Mouse (Mus musculus) ES-CJ7 (cell line): ENCODE data around the gene Ube2j2.
A peak's percentile ranks its signal among the peaks of the same experiment; 100 is the strongest.

Source experiments
- DNase-seq: peaks from one replicate; pipeline ENCODE4 v3.0.0; 2011; ENCODE audit warnings: low read depth, low spot score

The Ube2j2 gene

DNA sequence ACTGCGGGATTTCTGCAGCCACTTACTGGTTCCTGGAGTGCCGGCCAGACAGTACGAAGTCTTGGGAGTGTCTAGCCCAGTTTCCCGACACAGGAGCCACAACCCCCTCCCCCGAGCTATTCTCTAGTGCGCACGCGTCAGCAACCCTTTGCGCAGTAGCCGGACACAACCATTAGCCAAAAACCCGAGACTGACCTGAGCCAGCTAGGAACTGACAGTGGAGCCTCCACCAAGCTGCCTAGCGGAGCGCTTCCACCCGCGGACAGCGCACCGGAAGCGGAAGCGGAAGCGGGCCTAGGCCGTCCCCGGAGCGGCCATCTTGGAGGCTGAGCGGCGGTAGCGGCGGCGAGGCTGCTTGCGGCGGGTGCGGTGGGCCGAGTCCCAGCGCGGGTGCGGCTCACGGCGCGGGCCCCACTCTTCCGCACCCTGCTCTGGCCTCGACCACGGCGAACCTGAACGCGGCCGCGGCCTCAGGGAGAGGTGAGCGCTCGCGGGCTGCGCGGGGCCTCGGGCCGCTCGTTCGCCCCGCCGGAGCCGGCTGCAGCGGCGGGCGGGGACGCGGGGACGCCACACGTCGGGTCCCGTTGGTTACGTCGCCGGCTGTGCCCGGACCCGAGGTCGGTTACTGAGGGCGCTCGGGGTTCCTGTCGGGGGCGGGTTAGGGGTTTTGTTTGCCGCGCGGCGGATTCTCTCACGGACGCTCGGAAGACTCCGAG, at the start of gene Ube2j2:
Gene Ube2j2, plus strand, starts transcription at position 298 of the 716 bp plus-strand sequence.
- peak; percentile 98 for DNase-seq

DNA sequence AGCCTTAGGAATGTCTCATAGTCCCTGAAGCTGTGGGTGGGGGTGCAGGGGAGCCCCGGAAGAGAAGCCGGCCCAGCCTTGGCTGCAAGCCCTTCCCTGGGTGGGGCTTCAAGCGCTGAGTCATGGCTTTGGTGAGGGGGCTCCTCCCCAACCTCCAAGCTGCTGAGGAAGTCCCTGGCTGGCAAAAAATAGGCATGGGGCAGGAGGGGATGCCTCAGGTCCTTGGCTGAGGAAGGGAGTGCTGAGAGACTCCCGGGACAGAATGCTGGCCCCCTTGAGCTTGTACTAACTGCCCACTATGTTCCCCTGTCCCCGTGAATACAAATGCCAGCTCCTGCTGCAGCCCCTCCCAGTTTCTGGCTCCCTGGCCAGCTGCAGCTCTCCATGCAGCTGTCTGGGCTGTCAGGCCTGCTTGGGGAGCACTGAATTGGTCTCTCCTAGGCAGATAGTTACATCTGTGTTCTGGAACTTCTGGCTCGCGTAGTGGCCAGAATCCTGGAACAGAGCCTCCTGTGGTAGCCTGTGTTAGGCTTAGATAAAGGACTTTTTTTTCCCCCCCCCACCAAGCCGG, 49.2 kb upstream of the Ube2j2 start:
- DNase-seq: peak; percentile 38

DNA sequence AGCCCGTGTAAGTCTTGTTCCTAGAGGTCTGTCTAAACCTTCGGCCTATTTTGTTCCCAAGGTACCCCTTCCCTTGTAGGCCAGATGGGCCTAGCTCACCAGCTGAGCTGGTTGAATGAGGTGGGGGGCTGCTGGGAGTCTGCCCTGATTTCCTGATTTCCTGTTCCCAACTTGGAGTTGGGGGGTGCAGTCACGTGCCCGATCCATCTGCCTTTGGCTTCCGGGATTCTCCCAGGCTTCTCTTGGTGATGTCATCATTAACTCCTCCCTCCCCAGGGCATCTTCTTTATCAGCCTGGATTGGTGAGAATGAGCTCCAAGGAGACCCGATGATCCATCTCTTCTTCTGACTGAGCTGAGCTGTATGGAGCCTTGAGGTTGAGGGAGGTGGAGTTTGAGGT, 48.4 kb upstream of the Ube2j2 start:
- DNase-seq: peak; percentile 61

DNA sequence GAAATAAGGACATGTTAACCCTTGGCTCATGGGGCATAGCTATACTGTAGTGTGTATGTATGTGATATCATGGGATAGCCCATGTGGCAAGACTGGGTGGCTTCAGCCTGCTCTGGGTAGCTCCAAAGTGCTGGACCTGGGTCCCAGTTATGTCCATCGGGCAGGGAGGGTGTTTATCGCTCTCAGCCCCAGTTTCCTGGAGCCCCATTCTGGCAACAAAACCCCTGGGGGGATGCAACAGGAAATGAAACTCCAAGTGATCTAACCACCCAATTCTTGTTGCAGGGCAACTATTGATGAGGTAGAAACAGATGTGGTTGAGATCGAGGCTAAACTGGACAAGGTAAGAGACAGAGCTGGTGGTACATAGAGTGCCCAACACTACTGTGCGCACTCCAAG, 47.8 kb upstream of the Ube2j2 start:
- no peak for DNase-seq

DNA sequence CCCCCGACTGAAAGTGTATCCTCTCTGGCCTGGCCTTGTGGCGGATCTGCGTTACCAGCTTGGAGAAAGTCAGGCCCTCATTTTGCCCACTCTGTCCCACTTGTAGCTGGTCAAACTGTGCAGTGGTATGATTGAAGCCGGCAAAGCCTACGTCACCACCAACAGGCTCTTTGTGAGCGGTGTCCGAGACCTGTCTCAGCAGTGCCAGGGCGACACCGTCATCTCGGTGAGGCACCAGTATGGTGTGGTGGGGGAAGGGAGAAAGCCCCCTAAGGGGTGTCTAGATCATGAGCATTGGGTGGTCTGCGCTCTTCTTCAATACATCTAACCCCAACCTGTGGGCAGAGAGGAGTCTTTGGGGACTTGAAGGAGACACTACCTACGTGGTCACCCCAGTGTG, 47.2 kb upstream of the Ube2j2 start:
- DNase-seq: no peak

DNA sequence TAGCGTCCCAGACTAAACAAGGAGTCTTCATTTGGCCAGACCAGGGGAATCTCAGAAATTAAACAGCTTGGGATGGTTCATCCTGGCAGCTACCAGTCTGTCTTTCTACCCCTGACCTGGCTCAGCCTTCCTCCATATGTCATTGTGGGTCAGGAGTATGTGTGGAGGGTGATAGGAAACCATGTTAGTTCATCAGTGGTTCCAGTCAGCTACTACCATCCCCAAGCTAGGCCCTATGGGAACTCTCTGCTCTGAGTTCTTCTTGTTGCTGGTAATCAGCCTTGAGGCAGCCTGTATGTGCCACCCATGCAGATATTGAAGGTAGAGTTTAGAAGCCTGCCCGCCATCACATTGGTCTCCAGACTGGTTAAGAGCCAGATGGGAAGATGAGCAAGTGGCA, 45.3 kb upstream of the Ube2j2 start:
- no peak for DNase-seq

DNA sequence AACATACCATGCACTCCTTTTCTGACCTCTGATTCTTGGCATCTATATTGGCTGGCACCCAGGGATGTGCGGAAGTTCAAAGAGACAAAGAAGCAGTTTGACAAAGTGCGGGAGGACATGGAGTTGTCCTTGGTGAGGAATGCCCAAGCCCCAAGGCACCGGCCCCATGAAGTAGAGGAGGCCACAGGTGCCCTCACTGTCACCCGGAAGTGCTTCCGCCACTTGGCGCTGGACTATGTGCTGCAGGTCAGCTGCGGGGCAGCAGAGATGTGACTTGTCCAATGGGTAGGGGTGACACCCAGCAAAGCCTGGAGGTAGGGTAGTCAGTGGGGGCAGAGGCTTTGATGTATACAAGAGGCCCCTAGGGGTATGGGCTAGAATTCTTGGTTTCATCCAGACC, 44.3 kb upstream of the Ube2j2 start:
- no peak for DNase-seq

DNA sequence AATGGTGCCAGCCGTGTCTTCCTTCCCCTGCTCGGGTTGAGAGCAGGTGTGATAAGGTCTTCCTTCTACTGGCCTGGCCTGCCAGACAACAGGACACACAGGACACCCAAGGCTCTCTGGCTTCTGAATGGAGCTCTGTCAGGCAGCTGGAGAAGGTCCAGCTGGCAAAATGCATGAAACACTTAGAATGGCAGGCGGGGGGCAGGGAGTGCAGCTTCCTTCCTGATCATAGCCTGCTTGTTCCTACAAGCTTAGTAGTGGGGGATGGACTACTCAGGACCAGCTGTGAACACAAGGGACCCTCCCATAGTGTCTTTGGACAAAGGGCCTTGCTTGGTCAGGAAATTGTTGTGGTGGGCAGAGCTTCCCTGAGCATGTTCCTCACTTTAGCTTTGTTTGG, 42.4 kb upstream of the Ube2j2 start:
- DNase-seq: no peak

DNA sequence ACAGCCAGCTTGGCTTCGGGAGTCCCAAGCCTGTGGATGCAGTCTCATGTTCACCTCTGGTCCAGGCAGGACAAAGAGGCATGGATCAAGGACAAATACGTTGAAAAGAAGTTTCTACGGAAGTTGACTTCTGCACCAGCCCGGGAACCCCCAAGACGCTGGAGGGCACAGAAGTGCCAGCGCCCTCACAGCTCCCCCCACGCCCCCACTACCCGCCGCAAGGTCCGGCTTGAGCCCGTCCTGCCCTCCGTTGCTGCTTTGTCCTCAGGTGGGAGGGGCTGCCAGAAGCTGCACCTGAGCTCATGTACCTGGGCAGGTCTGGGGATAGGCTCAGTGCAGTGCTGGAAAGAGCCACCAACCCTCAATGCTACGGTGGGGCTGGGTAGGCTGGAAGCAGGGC, 40.4 kb upstream of the Ube2j2 start:
- no peak for DNase-seq

DNA sequence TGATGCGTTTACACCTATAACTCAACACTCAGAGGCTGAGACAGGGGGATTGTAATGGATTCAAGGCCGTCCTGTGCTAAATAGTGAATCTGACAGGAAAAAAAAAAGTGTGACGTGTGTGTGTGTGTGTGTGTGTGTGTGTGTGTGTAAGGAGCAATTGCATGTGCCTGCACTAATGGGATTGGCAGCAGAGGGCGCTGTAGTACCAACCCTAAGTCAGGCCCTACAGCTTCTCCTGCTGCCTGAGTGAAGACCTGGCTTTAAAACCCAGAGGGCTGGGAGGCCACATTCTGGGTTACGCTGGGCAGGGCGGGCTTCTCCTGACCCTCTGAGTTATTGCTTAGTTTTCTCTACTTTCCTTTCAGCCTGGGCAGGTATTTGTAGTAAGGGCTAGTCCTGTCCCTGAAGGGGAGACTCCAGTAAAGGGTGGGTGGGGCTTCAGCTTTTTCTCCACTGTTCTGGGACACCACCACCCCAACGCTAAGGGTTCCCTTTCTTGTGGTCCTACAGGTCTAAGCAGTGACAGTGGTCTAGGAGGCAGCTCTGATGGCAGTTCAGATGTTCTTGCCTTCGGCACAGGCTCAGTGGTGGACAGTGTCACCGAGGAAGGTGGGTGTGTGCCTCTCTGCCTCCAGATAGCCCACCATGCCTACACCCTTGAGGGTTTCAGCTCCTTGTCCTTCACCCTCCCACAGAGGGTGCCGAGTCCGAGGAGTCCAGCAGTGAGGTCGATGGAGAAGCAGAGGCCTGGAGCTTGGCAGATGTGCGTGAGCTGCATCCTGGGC, 39.1 kb upstream of the Ube2j2 start:
- peak; percentile 82 for DNase-seq

DNA sequence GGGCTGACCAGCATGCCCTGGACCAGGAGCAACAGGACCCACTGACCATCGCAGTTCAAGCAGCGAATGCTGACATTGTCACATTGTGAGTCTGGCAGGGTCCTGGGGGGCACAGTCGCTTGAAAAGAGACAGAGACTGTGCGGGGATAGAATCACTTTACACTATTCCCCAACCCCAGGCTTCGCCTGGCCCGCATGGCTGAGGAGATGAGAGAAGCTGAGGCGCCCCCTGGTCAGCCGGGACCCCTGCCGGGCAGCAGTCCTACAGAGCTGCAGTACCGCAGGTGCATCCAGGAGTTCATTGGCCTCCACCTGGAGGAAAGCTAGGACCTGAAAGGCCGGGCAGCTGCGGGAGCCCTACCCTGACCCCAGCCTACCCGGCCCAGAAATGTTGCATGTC, 38.0 kb upstream of the Ube2j2 start:
- DNase-seq: no peak

DNA sequence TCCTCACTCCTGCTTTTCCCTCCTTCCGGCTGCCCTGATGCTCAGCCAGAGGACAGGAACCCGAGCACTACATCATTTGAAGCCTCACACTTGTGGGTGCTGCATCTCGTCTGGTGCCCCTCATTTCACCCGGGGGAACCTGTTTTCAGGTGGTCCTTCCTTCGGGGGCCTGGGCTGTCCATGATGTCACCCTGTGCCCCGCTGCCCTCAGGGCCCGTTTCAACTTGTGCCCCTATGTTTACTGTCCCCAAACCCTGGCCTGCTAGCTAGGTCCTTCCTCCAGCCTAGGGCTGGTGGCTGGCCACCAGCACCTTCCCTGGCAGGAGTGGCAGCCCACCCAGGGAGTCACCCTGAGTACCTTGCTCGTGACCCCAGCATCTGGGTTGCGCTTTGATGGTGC, 37.5 kb upstream of the Ube2j2 start:
- DNase-seq: no peak

DNA sequence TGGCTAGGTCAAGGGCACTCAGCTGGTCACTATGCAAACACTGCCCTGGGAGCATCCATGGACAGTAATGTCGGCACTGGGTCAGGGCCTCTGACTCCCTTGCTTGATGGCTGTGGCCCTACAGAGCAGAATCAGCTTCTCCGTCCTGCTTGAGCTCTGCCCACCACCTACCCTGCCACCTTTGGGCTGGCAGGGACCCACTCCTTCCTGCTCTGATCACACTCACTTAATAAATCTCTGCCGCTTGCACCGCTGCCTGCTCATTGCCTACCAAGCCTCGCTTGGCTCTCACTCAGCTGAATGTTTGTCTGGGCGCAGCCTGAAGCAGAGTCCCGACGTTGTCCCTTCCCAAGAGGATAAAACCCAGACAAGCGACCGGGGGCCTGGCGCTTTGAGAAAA, 36.6 kb upstream of the Ube2j2 start:
- no peak for DNase-seq

DNA sequence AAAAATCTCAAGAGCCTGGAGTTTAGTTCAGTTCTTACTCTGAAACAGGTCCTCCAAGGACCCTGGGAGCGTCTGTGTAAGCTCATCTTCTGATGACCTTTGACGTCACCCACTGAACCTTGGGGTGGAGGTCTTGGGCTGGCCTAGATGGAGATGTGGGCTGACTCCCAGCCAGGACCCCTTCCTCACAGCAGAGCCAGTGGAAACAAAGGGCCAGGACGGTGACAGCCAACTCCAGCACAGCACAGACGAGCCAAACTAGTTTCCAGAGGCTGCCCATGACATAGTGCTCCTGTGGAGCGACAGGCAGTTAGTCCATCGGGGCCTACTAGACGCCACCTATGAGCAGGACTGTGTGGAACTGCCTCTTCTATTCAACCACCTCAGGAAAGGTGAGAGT, 35.4 kb upstream of the Ube2j2 start:
- no peak for DNase-seq

DNA sequence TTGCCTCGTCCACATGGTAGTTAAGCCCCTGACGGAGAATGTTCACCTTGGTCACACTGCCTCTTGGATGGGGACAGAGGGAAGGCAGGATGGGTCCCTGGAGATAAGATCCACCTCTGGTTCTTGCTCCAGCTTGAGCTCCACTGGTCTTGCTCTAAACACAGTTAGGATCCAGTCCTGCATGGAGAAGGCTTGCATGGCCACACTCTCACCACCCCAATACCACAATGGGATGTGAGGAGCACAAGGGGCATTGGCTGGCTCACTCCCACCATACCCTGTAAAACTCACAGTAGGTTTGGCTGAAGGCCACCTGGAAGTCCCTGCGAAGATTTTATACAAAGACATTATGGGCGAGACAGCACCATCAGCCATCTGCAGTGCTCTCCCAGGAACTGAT, 34.9 kb upstream of the Ube2j2 start:
- no peak for DNase-seq

DNA sequence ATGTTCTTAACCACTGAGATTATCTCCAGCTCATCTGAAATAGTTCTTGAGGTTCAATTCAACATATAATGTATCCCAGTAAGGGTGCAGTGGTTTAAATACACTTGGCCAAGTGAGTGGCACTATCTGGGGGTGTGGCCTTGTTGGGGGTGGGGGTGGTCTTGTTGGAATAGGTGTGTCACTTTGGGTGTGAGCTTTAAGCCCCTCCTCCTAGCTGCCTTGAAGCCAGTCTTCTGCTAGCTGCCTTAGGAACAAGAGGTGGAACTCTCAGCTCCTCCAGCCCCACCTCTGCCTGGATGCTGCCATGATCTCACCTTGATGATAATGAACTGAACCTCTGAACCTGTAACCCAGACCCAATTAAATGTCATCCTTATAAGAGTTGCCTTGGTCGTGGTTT, 11.6 kb upstream of the Ube2j2 start:
- peak; percentile 79 for DNase-seq

DNA sequence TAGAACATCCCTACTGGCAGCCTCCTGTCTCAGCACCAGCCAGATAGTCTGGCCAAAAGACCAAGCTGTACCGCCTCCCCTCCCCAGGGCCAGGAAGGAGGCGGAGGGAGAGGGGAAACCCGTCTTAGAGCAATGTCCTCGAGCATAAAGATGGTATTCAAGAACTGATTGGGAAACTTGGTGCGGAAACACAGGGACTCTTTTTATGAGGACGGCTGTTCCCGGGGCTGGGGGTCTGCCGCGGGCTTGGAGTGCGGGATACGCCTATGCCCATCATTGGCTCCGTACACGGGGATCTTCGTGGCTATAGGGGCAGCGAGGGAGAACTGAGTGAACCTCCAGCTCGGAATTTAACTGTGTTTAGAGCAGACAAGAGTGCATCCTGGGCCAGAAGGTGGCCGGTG, 580 bp upstream of the Ube2j2 start:
- no peak for DNase-seq

DNA sequence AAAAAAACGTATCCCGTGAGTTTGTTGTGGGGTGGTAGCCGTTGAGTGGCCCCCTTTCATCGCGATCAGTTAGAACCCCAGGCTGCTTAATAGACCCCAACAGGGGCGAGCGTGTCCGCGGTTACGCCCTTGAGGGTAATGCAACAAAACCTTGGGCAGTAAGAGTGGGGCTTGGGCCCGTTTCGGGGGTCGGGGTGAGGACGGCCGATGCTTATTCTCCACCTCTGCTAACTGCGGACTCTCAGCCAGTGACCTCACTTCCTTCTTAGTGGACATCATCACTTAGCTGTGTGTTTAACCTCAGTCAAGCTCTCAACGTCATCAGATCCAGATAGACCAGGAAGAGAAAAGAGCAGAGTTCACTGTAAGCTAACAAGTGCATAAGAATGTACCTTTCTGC, 640 bp downstream of the Ube2j2 start:
- no peak for DNase-seq

DNA sequence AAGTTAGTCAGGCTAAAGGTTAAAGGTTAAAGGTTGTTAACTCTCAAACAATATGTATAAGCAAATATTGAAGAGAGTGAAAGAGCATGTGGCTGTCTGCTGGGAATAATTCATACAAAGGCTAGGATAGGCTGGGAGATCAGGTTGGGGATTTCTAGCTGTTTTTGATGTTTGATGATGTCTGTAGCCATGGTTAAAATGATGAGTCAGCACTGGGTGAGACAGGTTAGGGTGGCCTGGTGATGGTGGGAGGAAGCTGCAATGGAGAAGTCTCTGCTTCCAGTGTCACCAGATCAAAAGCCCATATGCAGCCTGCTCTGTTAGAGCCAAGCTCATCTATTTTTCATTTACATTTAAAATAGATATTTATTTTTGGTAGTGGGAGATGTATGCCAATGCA, 3.5 kb downstream of the Ube2j2 start:
- DNase-seq: no peak

DNA sequence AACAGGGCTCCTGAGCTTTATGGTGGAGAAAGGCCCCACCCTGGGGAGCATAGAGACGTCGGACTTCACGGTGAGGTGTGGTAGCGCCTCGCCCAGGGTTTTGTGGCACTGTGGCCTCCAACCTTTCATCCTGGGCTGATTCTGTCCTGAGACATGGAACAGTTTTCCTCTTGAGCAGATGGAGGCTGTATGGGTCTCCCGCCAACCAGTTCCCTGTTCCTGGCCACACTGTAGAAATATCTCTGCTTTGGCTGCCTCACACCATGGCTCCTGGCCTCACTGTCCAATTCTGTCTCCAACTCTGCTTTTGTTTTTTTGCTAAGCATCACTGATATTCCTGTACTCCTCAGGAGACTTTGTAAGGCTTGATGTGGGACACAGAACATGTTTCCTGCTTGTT, 11.9 kb downstream of the Ube2j2 start:
- no peak for DNase-seq

DNA sequence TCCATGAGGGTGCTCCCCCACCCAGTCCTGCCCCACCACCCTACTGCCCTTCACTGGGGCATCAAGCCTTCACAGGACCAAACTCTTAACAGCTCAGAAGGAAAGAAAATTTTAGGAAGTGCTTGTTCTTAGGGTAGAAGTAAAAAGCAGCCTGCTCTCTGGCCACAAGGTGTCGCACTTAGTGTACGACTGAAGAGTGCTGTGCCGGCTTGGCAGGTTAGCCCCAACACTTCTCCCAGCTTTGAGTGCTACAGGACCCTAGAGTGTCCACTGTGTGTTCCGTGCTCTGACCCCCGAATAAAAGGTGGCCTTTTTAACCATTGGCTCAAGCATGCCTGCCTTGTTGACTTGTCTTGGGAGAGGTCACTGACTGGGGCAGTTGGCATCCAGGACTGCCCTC, 15.6 kb downstream of the Ube2j2 start:
- DNase-seq: peak; percentile 91

DNA sequence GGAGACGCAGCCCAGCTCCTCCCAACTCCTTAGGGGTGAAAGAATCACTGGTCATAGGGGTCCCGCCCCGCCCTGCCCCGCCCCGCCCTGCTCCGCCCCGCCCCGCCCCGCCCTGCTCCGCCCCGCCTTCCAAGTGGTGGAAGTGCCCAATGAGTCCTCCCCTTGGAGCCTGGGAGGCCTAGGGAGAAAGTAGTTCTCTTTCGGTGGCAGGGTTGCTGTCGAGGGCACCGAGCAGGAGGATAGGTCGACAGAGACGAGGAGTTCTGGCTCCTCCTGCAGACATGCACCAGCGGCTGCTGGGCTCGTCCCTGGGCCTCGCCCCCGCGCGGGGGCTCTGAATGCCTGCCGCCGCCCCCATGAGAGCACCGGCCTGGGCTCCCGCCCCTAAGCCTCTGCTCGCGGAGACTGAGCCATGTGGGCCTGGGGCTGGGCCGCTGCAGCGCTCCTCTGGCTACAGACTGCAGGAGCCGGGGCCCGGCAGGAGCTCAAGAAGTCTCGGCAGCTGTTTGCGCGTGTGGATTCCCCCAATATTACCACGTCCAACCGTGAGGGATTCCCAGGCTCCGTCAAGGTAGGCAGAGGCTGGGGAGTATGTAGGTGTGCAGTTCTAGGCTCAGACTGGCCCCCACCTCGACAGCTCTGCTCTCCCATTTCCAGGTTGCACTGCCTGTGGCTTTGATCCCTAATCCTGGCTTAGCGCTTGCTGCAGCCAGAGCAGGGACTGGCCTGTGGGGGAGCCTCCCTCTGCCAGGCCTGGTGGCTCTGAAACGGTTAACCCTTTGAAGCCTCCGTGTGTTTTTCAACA, 18.7 kb downstream of the Ube2j2 start, which contains the start of gene C1qtnf12:
Gene C1qtnf12, plus strand, starts transcription at position 152 of the 805 bp plus-strand sequence.
- DNase-seq: no peak
